Mouse (Mus musculus) midbrain, postnatal 0 days (tissue): Measurements from ENCODE around the gene Cux1. TPM values are rescaled to one million over a fixed set of nuclear protein-coding genes. Genes with fewer than 3 reads are reported as not detected.

Source experiments
- ATAC-seq: fragments of 200-750 bp; cut with Nextera tagmentation; 2 replicates; pipeline ENCODE4 v1.8.0; 2017; ENCODE audit warnings: moderate number of reproducible peaks, mild to moderate bottlenecking, moderate TSS enrichment, moderate library complexity; ENCODE audit not compliant: low FRiP score
- DNase-seq: peaks from one replicate; pipeline ENCODE4 v3.0.0-alpha.2; 2015; ENCODE audit warnings: low spot score
- H3K27ac ChIP-seq: fragments of 300-500 bp; sonication (generic); 2 replicates; pipeline ENCODE4 v1.5.1; 2014; ENCODE audit warnings: low read depth, mild to moderate bottlenecking, low read length, mixed read lengths
- H3K27me3 ChIP-seq: fragments of 300-500 bp; sonication (generic); 2 replicates; pipeline ENCODE4 v1.6.1; 2014; ENCODE audit warnings: low read length, control low read depth, mixed read lengths; ENCODE audit not compliant: insufficient read depth
- H3K36me3 ChIP-seq: fragments of 300-500 bp; sonication (generic); 2 replicates; pipeline ENCODE4 v1.6.1; 2014; ENCODE audit warnings: low read length, control low read depth, mixed read lengths; ENCODE audit not compliant: insufficient read depth
- H3K4me1 ChIP-seq: fragments of 300-500 bp; sonication (generic); 2 replicates; pipeline ENCODE4 v1.6.1; 2014; ENCODE audit warnings: mild to moderate bottlenecking, control low read depth, antibody characterized with exemption, low read length, mixed read lengths; ENCODE audit not compliant: insufficient read depth
- H3K4me2 ChIP-seq: fragments of 300-500 bp; sonication (generic); 2 replicates; pipeline ENCODE4 v1.6.1; 2014; ENCODE audit warnings: low read depth, mild to moderate bottlenecking, low read length, mixed read lengths; ENCODE audit not compliant: poor library complexity, severe bottlenecking
- H3K4me3 ChIP-seq: fragments of 300-500 bp; sonication (generic); 2 replicates; pipeline ENCODE4 v1.5.1; 2014; ENCODE audit warnings: low read depth, mild to moderate bottlenecking, low read length, moderate library complexity
- H3K9ac ChIP-seq: fragments of 300-500 bp; sonication (generic); replicated peaks from 2 replicates; pipeline ENCODE4 v1.6.1; 2014; ENCODE audit warnings: mild to moderate bottlenecking, low read length, moderate library complexity, mixed read lengths; ENCODE audit not compliant: poor library complexity, severe bottlenecking
- H3K9me3 ChIP-seq: fragments of 300-500 bp; sonication (generic); 2 replicates; pipeline ENCODE4 v1.6.1; 2016; ENCODE audit warnings: low read length, control low read depth
- CTCF ChIP-seq: IDR thresholded peaks from 2 replicates; pipeline ENCODE4 v1.5.1; 2016; ENCODE audit warnings: antibody characterized with exemption, mild to moderate bottlenecking
- WGBS: fragments of 180-500 bp; shearing (Covaris S2); extraction: QIAGEN DNeasy Blood & Tissue Kit; methylation state at CpG from one replicate; pipeline ENCODE4 v1.1.7; 2014; 5-methylcytosine and 5-hydroxymethylcytosine counted together
- polyA plus RNA-seq: library from polyadenylated mRNA; unstranded; fragments of >200 nt; fragmentation: Nextera tagmentation; extraction: Ambion mirVana; gene quantifications from 2 replicates; pipeline ENCODE4 v1.2.1, GENCODE M21; 2015
- total RNA-seq: library from RNA; depleted of rRNA; stranded (reverse); fragments of >200 nt; gene quantifications from 2 replicates; pipeline ENCODE4 v1.2.3, GENCODE M21; 2014

Cux1 gene
- total and polyA plus RNA-seq, 2 experiments from 2014 or later: 97.9 to 133 TPM

- H3K27ac ChIP-seq: no peak overlapping the region
- peak; percentile 39 for DNase-seq
- H3K4me2 ChIP-seq: no peak overlapping the region
- peaks cover 18% of the 10 kb centered on the region for H3K36me3 ChIP-seq
- WGBS: 63% methylated on average over 4 of the region's 4 CpGs
- no peak for ATAC-seq
- no peaks in the 10 kb centered on the region for H3K27me3 ChIP-seq
- no peaks in the 10 kb centered on the region for H3K9me3 ChIP-seq
- no peak overlapping the region for H3K9ac ChIP-seq
- H3K4me1 ChIP-seq: no peaks in the 10 kb centered on the region
- TF ChIP-seq CTCF: no peak
- H3K4me3 ChIP-seq: no peak overlapping the region
These were observed 274.3 kb downstream of the Cux1 start for GRCm38 (mm10) chr5:136292971-136293418.

DNA sequence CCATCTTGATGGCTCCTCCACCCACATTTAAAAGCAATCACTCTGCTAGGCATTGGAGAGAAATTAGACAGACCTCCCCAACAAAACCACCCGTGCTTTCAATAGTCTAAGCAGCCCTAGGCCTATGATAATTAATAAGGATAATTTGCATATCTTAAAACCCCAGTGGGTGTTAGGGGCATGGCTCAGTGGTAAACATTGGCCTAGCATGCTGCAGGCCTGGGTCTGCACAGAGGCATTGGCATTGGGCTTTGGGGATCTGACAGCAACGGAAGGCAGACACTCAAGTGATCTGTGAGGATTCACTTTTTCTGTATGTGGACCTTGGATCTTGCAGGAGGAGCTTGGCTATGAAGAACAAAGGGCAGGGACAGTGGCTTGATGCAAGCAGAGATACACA is 274.9 kb downstream of the Cux1 start:
- Histone ChIP-seq H3K4me1 (no peaks in the 10 kb centered on the region), H3K4me2 (no peak overlapping the region), H3K27me3 (no peaks in the 10 kb centered on the region), H3K36me3 (peaks cover 23% of the 10 kb centered on the region), H3K9me3 (no peaks in the 10 kb centered on the region), H3K4me3 (no peak overlapping the region), H3K27ac (0 out of 2 replicates have a peak overlapping the region, but pooled peaks have one; percentile 3), H3K9ac (no peak overlapping the region)
- 39% methylated on average over 2 of the region's 2 CpGs for WGBS
- DNase-seq (no peak), ATAC-seq (no peak)
- TF ChIP-seq CTCF: no peak

DNA sequence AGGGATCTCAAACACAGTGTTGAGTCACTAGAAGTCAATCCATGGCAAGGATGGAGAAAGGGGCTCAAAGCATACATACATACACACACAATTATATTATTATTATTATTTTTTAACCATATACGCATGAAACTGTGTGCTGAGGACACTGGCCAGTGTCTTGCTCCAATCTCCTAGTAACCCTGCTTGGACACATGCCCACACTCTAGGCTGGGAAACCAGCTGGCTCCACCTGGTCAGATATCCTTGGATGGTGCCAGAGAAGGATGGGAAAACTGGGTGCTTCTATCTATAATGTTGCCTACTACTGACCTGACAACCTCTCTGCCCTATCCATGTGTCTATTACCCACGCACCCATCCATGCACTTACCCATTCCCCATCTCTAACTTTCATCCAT is 275.7 kb downstream of the Cux1 start:
- H3K36me3 ChIP-seq: peaks cover 26% of the 10 kb centered on the region
- H3K27ac ChIP-seq: no peak overlapping the region
- ATAC-seq (no peak), DNase-seq (no peak)
- H3K4me2 ChIP-seq: no peak overlapping the region
- 96% methylated on average over 2 of the region's 2 CpGs for WGBS
- TF ChIP-seq CTCF: no peak
- H3K27me3 ChIP-seq: no peaks in the 10 kb centered on the region
- H3K9me3 ChIP-seq: no peaks in the 10 kb centered on the region
- H3K9ac ChIP-seq: no peak overlapping the region
- H3K4me1 ChIP-seq: no peaks in the 10 kb centered on the region
- H3K4me3 ChIP-seq: no peak overlapping the region

- Histone ChIP-seq H3K4me3 (no peak overlapping the region), H3K9ac (no peak overlapping the region), H3K36me3 (peaks cover 38% of the 10 kb centered on the region), H3K4me2 (no peak overlapping the region), H3K4me1 (no peaks in the 10 kb centered on the region), H3K27ac (no peak overlapping the region), H3K9me3 (no peaks in the 10 kb centered on the region), H3K27me3 (no peaks in the 10 kb centered on the region)
- DNase-seq: no peak
- ATAC-seq: no peak
- no peak for TF ChIP-seq CTCF
- 100% methylated on average over 3 of the region's 3 CpGs for WGBS
These were observed 277.5 kb downstream of the Cux1 start for GRCm38 (mm10) chr5:136289776-136290175.

- no peak for TF ChIP-seq CTCF
These were observed 278.8 kb downstream of the Cux1 start for GRCm38 (mm10) chr5:136288351-136289081.

DNA sequence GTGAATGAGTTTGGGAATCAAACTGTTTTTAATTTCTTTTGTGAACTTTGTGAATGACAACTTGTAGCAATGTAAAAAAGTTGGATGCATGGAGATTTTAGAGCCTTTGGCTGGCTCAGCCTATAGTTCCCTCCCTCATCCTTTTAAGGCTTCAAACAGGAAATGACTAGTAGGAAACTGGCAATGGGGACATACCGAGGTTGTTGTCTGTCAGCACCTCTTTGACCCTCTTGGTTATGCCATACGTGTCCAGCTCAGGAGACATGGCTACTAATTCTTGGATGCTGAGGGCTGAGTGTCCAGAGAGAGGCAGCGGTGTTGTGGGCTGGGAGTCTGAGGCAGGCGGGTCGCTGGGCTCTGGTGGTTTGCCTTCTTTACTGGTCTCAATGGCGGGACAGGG is 280.7 kb downstream of the Cux1 start:
- Histone ChIP-seq H3K27me3 (no peaks in the 10 kb centered on the region), H3K4me3 (no peak overlapping the region), H3K4me1 (no peaks in the 10 kb centered on the region), H3K4me2 (no peak overlapping the region), H3K9ac (no peak overlapping the region), H3K36me3 (peaks cover 45% of the 10 kb centered on the region), H3K27ac (no peak overlapping the region), H3K9me3 (no peaks in the 10 kb centered on the region)
- ATAC-seq: no peak
- no peak for DNase-seq
- WGBS: 87% methylated on average over 6 of the region's 6 CpGs
- TF ChIP-seq CTCF: no peak

More at GRCm38 (mm10) chr5:136288351-136289081, 278.8 kb downstream of the Cux1 start:
- no peak overlapping the region for H3K27ac ChIP-seq
- H3K4me3 ChIP-seq: no peak overlapping the region
- H3K36me3 ChIP-seq: peaks cover 34% of the 10 kb centered on the region
- WGBS: 84% methylated on average over 6 of the region's 6 CpGs
- H3K9ac ChIP-seq: no peak overlapping the region
- ATAC-seq (no peak), DNase-seq (no peak)
- no peak overlapping the region for H3K4me2 ChIP-seq
- no peaks in the 10 kb centered on the region for H3K4me1 ChIP-seq
- H3K27me3 ChIP-seq: no peaks in the 10 kb centered on the region
- no peaks in the 10 kb centered on the region for H3K9me3 ChIP-seq
